Mouse (Mus musculus) right cerebral cortex, postnatal 10 days (tissue): ENCODE measurements around the gene Hist1h4f.
"Not testable (repeated sequence)": the region's sequence is repeated elsewhere in the genome, so short reads cannot be mapped to it uniquely, and the experiment has no call there.

Source experiments
- DNase-seq, 2 experiments: peaks; one replicate each; pipeline ENCODE4 v3.0.0; 2021; ENCODE audit warnings: low spot score in 2 of 2

Gene Hist1h4f

DNA sequence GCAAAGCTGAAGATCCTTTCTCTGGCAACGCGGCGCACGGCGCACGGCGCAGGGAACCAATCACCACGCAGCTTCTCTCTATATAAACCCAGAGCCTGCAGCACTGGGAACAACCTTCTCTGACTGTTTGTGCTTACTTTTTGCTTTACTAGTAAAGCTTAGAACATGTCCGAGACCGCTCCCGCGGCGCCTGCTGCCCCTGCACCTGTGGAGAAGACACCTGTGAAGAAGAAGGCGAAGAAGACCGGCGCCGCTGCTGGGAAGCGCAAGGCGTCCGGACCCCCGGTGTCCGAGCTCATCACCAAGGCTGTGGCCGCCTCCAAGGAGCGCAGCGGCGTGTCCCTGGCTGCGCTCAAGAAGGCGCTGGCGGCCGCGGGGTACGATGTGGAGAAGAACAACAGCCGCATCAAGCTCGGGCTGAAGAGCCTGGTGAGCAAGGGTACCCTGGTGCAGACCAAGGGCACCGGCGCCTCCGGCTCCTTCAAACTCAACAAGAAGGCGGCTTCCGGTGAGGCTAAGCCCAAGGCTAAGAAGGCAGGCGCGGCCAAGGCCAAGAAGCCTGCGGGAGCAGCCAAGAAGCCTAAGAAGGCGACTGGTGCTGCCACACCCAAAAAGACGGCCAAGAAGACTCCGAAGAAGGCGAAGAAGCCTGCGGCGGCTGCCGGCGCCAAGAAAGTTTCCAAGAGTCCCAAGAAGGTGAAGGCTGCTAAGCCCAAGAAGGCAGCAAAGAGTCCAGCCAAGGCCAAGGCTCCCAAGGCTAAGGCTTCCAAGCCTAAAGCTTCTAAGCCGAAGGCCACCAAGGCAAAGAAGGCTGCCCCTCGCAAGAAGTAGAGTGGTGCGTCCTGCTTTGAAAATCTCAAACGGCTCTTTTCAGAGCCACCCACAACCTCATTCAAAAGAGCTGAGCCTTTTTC lies 3.7 kb upstream of the Hist1h4f start:
- DNase-seq, result peak; percentile 87 to 89

GRCm38 (mm10) chr13:23554393-23554792 lies 2.9 kb upstream of the Hist1h4f start:
- no peak for DNase-seq

DNA sequence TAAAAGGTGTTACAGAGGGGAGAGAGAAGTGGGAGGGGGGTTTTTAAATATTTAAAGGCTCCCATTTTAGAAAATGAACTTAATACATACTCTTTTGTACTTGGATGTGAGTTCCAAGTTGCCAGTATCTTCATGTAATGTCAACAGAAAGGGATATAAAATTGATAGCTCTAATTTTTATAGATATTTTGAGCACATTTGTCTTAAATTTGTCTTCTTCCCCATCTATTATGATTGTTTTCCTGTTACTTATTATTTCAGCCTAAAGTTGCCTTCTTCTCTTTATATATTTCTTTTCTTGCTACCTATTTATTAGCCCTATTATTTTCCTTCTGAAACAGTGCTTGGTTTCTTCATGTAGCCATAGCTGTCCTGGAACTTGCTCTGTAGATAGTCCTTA lies 1.5 kb upstream of the Hist1h4f start, which contains the start of gene Hist1h1d:
Gene Hist1h1d (plus strand): TSS at position 301 of the 400 bp plus-strand sequence.
- no peak for DNase-seq

GRCm38 (mm10) chr13:23551931-23552914 lies 775 bp upstream of the Hist1h4f start:
- no peak for DNase-seq

GRCm38 (mm10) chr13:23550761-23551145 lies 695 bp downstream of the Hist1h4f start:
- no peak for DNase-seq

DNA sequence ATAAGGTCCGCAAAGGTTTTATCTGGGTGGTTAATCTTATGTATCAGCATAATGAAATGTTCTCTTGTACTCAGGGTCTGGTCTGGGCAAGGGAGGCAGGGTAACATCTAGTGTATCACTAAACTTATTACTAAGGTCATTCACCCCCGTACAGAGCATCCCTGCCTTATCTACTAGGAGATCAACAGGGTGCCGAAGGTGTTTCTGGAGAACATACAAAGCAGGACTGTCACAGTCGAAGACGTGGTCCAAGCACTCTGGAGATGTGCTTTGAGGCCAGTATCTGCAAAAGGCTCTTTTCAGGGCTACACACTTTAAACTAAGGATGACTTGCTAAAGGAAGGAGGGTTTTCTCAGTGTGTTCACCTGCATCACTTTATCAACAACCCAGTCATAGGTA lies 4.8 kb downstream of the Hist1h4f start:
- DNase-seq, result no peak

DNA sequence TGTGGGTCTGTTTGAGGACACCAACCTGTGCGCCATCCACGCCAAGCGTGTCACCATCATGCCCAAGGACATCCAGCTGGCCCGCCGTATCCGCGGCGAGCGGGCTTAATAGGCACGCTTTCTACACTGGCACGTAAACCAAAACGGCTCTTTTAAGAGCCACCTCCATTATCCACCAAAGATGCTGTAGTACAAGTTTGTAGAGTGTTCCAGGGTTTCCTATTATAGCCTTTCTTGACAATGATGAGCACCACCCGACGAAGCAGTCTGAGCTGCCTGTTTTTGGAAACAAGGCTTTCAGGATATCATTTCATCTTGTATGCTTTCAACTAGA lies 6.7 kb downstream of the Hist1h4f start:
- not testable (repeated sequence) for DNase-seq

- peak; percentile 66 to 82 for DNase-seq
These were observed 7.3 kb downstream of the Hist1h4f start, which contains the start of gene Hist1h3f for GRCm38 (mm10) chr13:23543965-23544786. Gene Hist1h3f, plus strand, starts transcription at chr13:23544052.

GRCm38 (mm10) chr13:23542999-23543607 lies 8.3 kb downstream of the Hist1h4f start, which contains the start of gene Hist1h2bh:
Gene Hist1h2bh, minus strand, starts transcription at chr13:23543392.
- DNase-seq, result peak; percentile 80 to 93

DNA sequence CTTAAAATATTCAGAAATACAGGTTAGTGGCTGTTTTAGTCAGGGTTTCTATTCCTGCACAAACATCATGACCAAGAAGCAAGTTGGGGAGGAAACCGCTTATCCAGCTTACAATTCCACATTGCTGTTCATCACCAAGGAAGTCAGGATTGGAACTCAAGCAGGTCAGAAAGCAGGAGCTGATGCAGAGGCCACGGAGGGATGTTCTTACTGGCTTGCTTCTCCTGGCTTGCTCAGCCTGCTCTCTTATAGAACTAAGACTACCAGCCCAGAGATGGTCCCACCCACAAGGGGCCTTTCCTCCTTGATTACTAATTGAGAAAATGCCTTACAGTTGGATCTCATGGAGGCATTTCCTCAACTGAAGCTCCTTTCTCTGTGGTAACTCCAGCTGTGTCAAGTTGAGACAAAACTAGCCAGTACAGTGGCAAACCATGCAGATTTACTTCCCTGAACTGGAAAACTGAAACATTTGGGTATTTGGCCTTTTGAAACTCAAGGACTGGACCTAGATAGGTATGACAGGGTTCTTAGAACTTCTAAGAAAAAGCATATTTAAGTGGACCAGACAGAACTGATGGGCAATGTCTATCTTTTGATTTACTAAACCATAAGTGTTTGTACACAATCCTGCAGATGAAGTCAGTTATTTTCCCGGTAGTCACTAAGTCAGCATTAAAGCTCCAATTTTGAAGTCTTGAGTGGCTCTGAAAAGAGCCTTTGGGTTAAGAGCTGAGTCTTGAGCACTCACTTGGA lies 9.0 kb downstream of the Hist1h4f start:
- not testable (repeated sequence) for DNase-seq

- no peak for DNase-seq
These were observed 10.0 kb downstream of the Hist1h4f start for GRCm38 (mm10) chr13:23541497-23541896.

- not testable (repeated sequence) for DNase-seq
These were observed 11.6 kb downstream of the Hist1h4f start for GRCm38 (mm10) chr13:23539821-23540220.

GRCm38 (mm10) chr13:23538249-23538648 lies 13.2 kb downstream of the Hist1h4f start:
- no peak for DNase-seq

DNA sequence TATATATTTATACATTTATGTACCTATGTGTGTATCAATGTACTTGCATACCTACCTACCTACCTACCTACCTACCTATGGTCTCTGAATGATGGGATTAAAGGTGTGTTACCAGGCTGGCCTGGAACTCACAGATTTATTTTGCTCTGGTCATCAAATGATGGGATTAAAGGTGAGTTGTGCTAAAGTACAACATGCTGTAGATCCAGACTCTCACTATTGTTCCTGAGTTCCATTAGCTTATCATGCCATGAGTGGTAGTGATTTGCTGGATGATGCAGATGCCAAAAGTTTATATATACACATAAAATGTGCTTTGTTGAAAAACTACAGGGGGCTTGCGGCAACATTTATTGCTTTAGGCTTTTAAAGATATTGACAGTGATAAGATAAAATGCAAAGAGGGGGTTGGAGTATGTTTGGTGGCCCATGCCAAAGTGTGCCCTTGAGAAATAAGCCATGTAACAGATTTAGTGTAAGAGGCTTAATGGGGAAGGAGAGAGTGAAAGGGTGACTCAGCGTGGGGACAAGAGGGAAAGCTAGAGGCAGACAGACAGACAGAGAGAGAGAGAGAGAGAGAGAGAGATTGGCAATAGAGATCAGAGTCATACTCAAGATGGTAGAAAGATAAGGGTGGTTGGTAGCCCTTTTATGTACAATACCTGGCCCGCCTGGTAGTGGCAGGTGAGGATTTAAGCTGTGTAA lies 14.3 kb downstream of the Hist1h4f start:
- DNase-seq, result no peak

DNA sequence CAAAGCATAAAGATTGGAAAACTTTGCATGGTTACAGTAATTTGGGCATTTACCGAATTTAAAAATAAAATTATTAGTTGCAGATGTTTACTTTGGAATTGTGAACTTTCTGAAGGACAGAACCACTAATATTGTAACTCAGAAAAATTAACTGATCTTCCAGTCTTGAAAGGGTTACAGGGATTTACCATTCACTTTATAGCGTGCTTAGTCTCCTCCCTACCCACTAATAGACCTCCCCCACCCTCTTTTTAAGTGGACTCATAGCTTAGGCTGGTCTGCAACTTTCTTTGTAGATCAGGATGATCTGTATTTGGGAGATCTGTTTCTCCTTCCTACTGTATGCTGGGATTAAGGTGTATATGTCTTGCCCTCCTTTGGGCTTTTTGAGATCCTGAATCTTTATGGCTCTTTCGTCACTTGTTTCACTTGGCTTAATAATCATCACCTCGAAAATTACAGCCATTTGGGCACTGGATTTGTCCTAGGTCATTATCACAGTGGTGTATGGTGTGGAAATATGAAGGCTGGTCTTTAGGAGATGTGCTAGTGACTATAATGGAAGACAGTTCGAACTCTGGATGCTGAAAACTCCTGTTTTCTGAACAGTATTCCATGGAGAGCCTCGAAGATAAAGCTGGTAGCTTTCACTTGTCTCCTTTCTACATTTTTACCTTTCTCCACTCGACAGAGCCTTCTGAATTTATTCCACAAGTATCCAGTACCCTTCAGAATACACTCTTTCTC lies 15.2 kb downstream of the Hist1h4f start:
- no peak for DNase-seq

DNA sequence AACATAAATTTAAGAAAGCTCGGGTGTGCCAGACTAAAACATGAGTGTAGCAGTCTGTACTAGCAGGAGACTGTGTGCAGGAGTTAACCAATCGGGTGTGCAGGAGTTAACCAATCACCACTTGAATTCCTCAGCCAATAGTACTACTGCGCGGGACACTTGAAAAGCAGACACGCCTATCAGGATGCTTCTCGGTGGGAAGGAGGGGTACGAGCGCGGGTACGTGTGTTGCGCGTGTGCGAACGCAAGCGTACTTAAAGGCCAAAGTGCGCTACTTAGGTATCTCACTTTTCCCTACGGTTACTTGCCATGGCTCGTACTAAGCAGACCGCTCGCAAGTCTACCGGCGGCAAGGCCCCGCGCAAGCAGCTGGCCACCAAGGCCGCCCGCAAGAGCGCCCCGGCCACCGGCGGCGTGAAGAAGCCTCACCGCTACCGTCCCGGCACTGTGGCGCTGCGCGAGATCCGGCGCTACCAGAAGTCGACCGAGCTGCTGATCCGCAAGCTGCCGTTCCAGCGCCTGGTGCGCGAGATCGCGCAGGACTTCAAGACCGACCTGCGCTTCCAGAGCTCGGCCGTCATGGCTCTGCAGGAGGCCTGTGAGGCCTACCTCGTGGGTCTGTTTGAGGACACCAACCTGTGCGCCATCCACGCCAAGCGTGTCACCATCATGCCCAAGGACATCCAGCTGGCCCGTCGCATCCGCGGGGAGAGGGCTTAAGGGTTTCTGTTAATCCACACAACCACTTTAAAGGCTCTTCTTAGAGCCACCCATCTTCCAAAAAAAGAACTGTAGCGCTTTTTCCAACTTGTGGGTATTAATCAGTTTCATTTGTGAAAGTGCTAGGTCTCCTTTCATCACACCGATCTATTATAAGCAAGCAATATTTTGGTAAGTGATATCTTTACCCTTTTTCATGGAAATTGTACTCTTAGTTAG lies 16.0 kb downstream of the Hist1h4f start, which contains the start of gene Hist1h3g:
Gene Hist1h3g (plus strand): TSS at position 286 of the 939 bp plus-strand sequence.
- peak; percentile 96 to 98 for DNase-seq

DNA sequence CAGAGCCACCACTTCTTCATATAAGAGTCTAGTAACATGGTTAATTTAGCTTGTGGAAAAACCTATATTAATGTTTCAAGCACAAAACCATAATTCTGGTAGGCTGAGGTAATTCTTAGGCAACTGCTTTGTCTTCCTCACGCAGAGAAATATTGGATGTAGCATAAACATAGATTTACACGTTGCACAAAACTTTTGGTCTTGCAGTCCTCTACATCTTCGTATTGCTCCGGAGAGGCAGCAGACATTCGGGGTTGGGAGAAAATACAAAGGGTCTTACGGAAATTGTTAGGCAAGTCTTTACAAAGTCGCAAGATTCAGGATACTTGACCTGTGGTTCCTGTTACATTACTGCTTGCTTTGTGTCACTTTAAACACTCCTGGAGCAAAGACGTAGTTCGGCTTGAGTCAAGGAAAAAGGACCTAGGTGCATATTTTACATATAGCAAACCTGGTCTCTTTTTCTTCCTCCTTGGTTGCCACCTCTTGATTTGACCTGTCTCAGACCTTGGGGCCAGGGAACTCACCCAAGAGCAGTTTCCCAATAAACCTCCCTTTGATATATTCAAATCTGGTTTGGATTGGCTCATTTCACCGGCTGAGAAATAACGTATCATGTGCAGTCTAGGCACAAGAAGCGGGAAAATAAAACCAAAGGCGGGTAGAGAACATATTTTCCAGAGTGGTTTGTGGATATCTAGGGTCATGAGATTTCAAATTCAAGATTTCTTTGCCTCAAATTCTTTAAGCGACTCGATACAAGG lies 16.9 kb downstream of the Hist1h4f start:
- DNase-seq, result peak in 1 of 2 experiments; percentile 48
